Mouse (Mus musculus) fat pad, adult 2 months (tissue): ENCODE results near the gene Tomm7.
"Not testable (repeated sequence)": the region's sequence is repeated elsewhere in the genome, so short reads cannot be mapped to it uniquely, and the experiment has no call there.

Experiments used
- DNase-seq: peaks from one replicate; pipeline ENCODE4 v3.0.0-alpha.2; 2011; ENCODE audit warnings: low read depth, low spot score; ENCODE audit errors: extremely low read depth

Gene Tomm7

DNA sequence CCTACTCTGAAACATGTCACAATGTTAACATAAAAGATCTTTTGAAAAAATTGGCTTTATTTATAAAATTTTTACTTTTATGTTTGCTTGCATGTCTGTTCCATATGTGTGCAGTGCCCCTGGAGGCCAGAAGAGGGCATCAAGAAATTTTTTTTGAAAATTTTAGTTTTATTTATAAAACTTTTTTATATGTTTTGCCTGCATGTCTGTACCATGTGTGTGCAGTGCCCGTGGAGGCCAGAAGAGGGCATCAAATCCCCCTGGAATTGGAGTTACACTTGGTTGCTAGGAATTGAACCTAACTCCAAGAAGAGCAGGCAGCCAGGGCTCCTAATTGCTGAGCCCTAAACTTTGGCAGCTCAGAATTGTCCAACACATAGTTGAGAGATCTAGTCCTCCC is 9.0 kb upstream of the Tomm7 start:
- DNase-seq, result not testable (repeated sequence)

- DNase-seq, result not testable (repeated sequence)
Measured at GRCm38 (mm10) chr5:23851160-23851555, 7.2 kb upstream of the Tomm7 start.

DNA sequence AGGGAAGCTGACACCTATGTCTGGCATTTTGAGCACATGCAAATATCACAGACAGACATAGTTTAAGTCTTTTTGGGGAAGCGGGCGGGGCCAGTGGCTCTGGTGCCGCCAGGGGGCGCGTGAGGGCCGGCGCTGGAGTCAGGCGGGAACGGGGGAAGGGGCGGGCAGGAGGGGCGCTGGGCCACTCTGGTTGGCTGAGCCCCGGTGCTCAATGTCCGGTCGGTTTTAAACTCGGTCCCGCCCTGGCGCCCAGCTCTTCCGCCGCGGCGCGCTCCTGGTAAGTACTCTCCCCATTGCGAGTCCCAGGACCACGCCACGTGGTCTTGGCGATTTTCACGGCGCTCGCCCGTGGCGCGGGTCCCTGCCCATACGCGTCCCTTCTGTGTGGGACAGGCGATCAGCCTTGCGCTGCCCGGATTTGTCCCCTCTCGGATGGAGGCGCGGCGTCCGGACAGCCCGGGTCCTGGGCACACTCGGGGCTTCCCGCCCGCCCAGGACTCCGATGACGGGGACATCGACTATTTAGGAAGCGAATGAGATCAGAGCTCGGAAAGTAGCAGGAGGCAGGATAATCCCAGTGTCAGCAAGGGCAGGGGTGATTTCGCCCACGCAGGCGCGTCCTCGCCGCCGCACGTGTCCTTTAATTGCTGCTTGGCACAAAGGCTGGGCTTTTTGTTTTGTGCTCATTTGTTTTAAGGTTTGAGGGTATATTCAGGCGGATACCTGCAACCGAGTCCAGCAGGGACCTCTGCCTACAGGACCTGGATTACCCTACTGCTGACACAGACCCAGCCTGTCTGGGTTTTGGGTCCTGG is 6.6 kb upstream of the Tomm7 start:
- no peak for DNase-seq

GRCm38 (mm10) chr5:23845141-23845540 is 1.2 kb upstream of the Tomm7 start:
- no peak for DNase-seq

DNA sequence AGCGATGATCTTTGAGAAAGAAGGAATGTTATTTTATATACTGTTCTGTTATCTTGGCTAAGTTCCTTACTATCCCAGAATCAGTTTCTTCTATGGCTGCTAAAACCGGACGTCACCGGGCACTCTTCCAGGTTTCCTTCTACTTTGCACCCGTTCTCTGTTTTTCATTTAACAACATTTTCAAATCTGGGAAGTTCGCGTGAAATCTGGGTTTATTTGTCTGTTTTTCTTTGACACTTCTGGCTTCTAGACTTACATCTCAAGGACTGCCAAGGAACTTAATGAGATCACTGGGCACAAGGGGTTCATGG is 525 bp upstream of the Tomm7 start:
- no peak for DNase-seq

- DNase-seq, result no peak
Measured at GRCm38 (mm10) chr5:23838158-23838557, 5.8 kb downstream of the Tomm7 start.

DNA sequence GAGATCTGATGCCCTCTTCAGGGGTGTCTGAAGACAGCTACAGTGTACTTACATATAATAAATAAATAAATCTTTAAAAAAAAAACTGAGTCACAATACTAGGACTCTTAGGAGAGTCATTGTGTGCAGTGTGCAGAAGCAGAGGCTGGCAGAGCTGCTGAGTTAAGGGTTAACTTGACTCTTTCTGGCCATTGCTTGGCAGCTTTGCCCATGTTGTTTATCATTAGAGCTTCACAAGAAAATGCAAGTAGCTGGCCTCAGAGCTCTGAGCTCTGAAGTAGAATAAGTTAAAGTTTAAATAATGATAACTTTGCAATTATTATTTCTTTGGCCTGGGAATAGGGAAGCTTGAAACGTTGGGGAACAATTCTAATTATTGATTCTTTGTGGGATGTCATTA is 8.3 kb downstream of the Tomm7 start:
- not testable (repeated sequence) for DNase-seq

GRCm38 (mm10) chr5:23830897-23831752 is 12.8 kb downstream of the Tomm7 start:
- no peak for DNase-seq

- DNase-seq, result no peak
Measured at GRCm38 (mm10) chr5:23826321-23827004, 17.5 kb downstream of the Tomm7 start.

DNA sequence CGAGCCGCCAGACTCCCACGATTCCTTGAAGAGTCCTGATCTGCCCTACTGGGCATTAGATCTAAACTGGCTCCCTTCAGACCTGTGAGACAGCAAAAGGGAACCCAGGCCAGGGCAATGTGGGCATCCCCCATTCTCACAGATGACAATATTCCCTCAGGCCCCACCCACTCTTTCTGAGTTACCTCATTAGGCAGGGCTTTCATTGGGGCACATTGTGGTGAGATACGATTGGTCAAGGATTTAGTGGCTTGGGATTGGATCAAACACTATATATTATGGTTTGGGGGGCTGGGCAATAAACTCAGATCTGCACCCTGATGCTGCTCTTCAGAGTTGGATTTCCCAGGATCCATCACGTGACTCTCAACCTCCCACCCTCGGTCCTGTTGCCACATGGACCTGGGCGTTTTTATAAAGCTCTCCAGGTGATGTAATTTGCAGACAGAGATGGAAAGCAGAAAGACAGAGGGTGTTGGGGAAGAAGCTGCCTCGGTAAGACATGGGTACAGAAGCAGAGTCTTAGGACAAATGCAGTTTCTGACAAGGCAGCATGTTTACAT is 19.7 kb downstream of the Tomm7 start:
- no peak for DNase-seq

GRCm38 (mm10) chr5:23822306-23822705 is 21.7 kb downstream of the Tomm7 start:
- no peak for DNase-seq

- no peak for DNase-seq
Measured at GRCm38 (mm10) chr5:23816681-23817080, 27.3 kb downstream of the Tomm7 start.

DNA sequence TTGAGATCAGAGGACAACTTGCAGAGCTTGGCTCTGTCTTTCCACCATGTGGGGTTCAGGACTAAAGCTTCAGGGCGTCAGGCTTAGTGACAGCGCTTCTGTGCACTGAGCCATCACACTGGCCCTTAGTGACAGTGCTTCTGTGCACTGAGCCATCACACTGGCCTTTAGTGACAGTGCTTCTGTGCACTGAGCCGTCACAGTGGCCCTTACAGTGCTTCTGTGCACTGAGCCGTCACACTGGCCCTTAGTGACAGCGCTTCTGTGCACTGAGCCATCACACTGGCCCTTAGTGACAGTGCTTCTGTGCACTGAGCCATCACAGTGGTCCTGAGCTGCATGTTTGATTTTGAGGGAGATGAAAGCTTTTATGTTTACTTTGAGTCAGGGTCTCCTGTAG is 29.1 kb downstream of the Tomm7 start:
- DNase-seq, result no peak

GRCm38 (mm10) chr5:23792726-23793125 is 51.2 kb downstream of the Tomm7 start:
- DNase-seq, result no peak

DNA sequence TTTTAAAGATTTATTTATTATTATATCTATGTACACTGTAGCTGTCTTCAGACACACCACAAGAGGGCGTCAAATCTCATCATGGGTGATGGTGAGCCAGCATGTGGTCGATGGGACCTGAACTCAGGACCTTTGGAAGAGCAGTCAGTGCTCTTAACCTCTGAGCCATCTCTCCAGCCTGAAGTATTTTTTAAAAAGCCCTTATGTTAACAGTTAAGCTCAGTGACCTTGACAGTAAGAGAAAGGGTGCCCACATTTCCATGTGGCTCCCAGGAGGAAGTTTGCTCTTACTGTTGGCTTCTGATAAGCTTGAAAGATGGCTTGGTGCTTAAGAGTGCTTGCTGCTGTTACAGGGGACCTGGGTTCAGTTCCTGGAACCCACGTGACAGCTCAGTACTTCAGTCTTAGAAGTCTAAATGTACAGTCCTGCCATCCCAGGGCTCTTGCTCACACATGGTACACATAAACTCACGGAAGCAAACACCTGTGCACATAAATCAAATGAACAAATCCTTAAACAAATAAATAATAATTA is 54.8 kb downstream of the Tomm7 start:
- no peak for DNase-seq
